Mouse (Mus musculus): Measurements from ENCODE around the gene 2310034G01Rik. TPM values are rescaled to one million over a fixed set of nuclear protein-coding genes. Genes with fewer than 3 reads are reported as not detected.

Gene 2310034G01Rik
- polyA plus RNA-seq, 1 experiment from 2014 or later: 0.46 TPM

DNA sequence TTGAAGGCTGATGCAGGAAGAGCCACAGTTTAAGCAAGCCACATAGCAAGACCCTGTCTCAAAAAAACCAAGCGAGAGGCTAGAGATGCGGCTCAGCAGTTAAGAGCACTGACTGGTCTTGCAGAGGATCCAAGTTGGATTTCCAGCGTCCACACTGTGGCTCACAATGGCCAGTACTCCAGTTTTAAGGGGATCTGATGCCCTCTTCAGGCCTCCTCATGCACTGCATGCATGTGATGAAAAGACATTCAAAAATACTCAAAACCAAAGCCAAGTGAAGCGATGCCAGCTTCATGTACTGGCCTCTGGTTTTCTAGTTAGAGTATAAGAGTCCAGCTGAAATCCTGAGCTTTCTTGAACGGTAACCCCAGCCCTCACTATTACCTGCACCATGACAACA is 39.8 kb upstream of the 2310034G01Rik start:
- no peak for ATAC-seq (ENCODE audit: insufficient read depth)
- Histone ChIP-seq H3K4me3 (replicated peaks) (no peak overlapping the region), H3K9ac (no peak overlapping the region), H3K36me3 (replicated peaks) (peaks cover 46% of the 10 kb centered on the region), H3K27ac (replicated peaks) (no peak overlapping the region), H3K27me3 (no peaks in the 10 kb centered on the region), H3K9me3 (replicated peaks) (no peaks in the 10 kb centered on the region), H3K4me2 (no peak overlapping the region), H3K4me1 (replicated peaks) (peaks cover 24% of the 10 kb centered on the region)
- WGBS (ENCODE audit: insufficient replicate concordance): 87% methylated on average over 5 of the region's 5 CpGs

DNA sequence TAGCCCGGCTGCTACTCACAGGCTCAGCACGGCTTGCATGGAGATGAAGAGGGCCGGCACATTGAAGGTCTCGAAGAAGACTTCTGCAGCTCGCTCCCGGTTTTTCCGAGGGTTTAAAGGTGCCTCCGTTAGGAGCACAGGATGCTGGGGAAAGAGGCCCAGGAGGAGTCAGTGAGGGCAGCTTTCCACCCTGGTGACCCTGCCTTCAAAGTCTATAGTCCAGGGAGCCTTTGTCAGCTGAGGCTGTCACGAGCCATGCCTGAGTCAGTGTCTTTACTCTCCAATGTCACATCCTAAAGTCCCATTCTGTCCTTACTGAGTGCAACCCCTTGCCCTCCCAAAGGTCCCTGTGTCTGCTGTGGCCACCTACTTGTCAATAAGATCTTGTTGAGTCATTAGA is 32.2 kb upstream of the 2310034G01Rik start:
- 94% methylated on average over 9 of the region's 9 CpGs for WGBS (ENCODE audit: insufficient replicate concordance)
- Histone ChIP-seq H3K36me3 (replicated peaks) (peaks cover 94% of the 10 kb centered on the region), H3K4me2 (no peak overlapping the region), H3K27ac (replicated peaks) (no peak overlapping the region), H3K4me1 (replicated peaks) (no peaks in the 10 kb centered on the region), H3K9me3 (replicated peaks) (no peaks in the 10 kb centered on the region), H3K9ac (no peak overlapping the region), H3K4me3 (replicated peaks) (no peak overlapping the region), H3K27me3 (no peaks in the 10 kb centered on the region)
- ATAC-seq (ENCODE audit: insufficient read depth): no peak

DNA sequence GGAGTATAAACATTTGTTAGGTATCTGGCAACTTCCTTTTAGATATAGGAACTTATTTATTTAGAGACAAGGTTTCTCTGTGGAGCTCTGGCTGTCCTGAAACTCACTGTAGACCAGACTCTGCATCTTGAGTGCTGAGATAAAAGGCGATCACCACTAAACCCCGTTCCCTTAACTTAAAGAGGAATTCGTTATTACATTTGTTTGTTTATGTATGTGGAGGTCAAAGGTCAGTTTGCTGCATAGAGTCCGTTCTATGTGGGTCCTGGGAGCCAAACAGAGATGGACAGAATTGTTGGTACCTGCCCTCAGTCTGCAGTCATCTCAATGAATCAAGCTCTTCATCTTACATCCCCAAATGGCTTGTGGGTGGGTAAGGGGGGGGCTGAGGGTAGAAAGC is 25.8 kb upstream of the 2310034G01Rik start:
- Histone ChIP-seq H3K4me2 (no peak overlapping the region), H3K36me3 (replicated peaks) (peaks cover 48% of the 10 kb centered on the region), H3K27ac (replicated peaks) (no peak overlapping the region), H3K9ac (no peak overlapping the region), H3K9me3 (replicated peaks) (no peaks in the 10 kb centered on the region), H3K4me3 (replicated peaks) (no peak overlapping the region), H3K4me1 (replicated peaks) (peaks cover 10% of the 10 kb centered on the region), H3K27me3 (no peaks in the 10 kb centered on the region)
- ATAC-seq (ENCODE audit: insufficient read depth): no peak
- WGBS (ENCODE audit: insufficient replicate concordance): 56% methylated on average over 4 of the region's 4 CpGs

DNA sequence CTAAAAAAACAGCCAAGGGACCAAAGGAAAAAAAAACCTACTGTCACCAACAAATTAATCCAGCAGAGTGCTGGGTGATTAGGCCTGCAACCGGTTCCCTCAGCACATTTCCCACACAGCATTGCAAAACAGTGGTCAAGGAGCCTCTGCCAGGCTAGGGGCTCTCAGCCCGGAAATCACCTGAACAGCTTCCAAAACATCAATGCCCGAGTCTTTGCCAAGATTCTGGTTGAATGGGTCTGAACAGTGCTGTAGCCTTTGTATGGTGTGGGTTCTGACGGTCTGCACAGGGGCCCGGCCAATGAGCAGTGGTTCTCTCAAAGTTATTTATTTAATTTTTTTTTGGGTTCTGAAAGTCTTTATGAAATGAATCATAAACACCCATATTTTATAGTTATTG is 25.4 kb upstream of the 2310034G01Rik start:
- WGBS (ENCODE audit: insufficient replicate concordance): 73% methylated on average over 5 of the region's 5 CpGs
- no peak for ATAC-seq (ENCODE audit: insufficient read depth)
- H3K36me3 ChIP-seq (replicated peaks): peaks cover 44% of the 10 kb centered on the region

DNA sequence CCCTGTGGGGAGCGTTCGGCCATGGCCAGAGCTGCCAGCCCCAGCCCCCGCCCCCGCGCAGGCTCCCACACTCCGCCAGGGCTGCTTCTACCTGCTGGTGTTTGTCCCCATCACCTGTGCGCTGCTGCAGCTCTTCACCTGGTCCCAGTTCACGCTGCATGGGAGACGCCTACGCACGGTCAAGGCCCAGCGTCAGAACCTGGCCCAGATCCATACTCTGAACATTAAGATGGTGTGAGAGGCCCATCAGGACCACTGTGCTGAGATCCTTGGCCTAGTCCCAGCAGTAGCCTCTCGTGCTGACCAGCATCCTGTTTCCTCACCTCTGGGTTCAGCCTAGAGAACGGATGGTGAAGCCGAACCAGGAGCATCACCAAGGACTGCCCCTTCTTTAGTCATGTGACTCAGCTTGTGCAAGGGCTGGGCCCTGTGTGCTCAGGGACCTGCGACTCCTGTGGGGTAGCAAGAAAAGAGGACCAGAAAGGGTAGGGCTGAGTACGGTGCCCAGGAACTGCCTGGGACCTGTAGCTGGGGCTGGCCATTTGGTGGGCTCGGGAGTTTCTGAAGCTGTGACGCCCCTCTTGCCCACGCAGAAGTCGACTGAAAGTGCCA is 24.5 kb upstream of the 2310034G01Rik start:
- ATAC-seq (ENCODE audit: insufficient read depth): peak; percentile 32; the same call in 1 of the 2 replicates

More for the DNA sequence above, 25.4 kb upstream of the 2310034G01Rik start:
- no peak overlapping the region for H3K4me2 ChIP-seq
- no peak overlapping the region for H3K4me3 ChIP-seq (replicated peaks)
- H3K27ac ChIP-seq (replicated peaks): no peak overlapping the region
- H3K4me1 ChIP-seq (replicated peaks): peaks cover 10% of the 10 kb centered on the region
- H3K27me3 ChIP-seq: no peaks in the 10 kb centered on the region
- H3K9me3 ChIP-seq (replicated peaks): no peaks in the 10 kb centered on the region
- H3K9ac ChIP-seq: no peak overlapping the region

DNA sequence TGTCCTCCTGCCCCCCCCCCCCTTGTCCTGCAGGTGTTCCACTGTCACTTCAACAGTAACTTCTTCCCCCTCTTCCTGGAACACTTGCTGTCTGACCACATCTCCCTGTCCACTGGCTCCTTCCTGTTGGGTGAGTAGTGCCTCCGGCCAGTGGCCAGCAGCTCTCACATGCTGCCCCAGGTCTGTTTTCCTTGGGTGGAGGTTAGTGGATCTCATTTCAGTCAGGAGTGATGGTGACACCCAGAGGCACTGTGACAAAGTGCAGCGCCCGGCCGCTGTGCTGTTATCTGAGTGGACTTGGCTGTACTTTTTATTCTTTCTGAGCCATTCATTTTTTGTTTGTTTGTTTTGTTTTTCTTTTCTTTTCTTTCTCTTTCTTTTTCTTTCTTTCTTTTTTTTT is 19.1 kb upstream of the 2310034G01Rik start:
- WGBS (ENCODE audit: insufficient replicate concordance): 25% methylated on average over 4 of the region's 4 CpGs
- Histone ChIP-seq H3K4me3 (replicated peaks) (no peak overlapping the region), H3K27ac (replicated peaks) (no peak overlapping the region), H3K27me3 (no peaks in the 10 kb centered on the region), H3K4me1 (replicated peaks) (peaks cover 1% of the 10 kb centered on the region; the same call in 1 of the 2 replicates), H3K9ac (no peak overlapping the region), H3K4me2 (no peak overlapping the region), H3K9me3 (replicated peaks) (no peaks in the 10 kb centered on the region), H3K36me3 (replicated peaks) (peaks cover 9% of the 10 kb centered on the region; the same call in 1 of the 2 replicates)
- no peak for ATAC-seq (ENCODE audit: insufficient read depth)

More for the DNA sequence above, 24.5 kb upstream of the 2310034G01Rik start:
- H3K9ac ChIP-seq: no peak overlapping the region
- H3K27me3 ChIP-seq: no peaks in the 10 kb centered on the region
- H3K27ac ChIP-seq (replicated peaks): no peak overlapping the region
- WGBS (ENCODE audit: insufficient replicate concordance): 80% methylated on average over 21 of the region's 21 CpGs
- no peak overlapping the region for H3K4me3 ChIP-seq (replicated peaks)
- H3K36me3 ChIP-seq (replicated peaks): peaks cover 39% of the 10 kb centered on the region
- no peaks in the 10 kb centered on the region for H3K9me3 ChIP-seq (replicated peaks)
- H3K4me1 ChIP-seq (replicated peaks): peaks cover 10% of the 10 kb centered on the region
- no peak overlapping the region; the same call in 1 of the 2 replicates for H3K4me2 ChIP-seq

DNA sequence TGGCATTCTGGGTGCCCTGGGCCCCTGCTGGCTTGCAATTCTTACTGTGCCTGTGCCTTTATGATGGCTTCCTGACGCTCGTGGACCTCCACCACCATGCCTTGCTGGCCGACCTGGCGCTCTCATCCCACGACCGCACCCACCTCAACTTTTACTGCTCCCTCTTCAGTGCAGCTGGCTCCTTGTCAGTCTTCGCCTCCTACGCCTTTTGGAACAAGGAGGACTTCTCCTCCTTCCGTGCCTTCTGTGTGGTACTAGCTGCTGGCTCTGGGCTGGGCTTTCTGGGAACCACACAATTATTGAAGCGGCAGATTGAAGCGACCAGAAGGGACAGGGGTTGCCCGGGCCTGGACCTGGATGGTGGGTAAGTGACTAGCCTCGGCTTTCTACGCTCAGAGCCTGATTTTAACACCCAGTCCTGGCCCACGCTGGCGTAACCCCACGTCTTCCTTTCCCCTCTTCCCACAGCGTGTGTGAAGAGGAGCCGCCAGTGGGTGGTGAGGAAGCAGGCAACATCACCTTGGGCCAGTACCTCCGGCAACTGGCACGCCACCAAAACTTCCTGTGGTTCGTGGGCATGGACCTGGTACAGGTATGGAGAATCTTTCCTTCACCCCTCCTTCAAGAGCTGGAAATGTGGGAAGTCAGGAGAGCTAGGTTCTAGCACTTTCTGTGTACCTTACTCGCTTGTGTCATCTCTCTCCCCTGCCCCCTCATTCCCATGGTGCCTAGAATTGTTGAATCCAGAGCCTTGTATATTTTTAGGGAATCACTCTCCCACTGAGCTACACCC is 17.9 kb upstream of the 2310034G01Rik start:
- no peaks in the 10 kb centered on the region for H3K9me3 ChIP-seq (replicated peaks)

DNA sequence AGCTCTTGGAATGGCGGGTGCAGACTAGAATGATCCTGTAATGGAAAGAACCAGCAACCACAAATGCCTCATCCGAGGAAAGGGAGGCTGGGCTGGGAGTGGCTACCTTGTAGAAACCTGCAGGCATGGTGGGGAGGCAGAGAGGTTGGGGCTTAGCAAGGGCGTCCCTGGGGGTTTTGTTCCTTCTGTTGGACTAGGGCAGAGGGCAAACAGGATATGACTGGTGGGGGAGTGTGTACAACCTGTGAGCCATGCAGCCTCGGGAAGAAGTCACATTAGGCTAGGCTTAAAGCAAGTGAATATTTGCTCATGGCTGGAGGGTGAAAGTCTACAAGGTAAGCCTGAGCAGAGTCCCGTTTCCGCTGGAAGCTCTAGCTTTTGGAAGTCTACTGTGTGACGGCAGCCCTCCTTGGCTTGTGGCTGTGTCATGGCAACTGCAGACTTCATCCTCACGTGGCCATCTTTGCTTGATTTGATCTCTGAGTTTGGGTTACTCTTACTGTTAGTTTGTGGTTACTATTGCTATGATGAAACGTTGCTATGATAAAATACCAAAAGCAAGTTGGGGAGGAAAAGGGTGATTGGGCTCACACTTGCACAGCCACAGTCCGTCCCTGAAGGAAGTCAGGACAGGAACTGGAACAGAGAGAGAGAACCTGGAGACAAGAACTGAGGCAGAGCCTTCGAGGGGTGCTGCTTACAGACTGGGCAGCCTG is 13.3 kb upstream of the 2310034G01Rik start:
- Histone ChIP-seq H3K4me1 (replicated peaks) (peaks cover 27% of the 10 kb centered on the region), H3K4me3 (replicated peaks) (no peak overlapping the region), H3K9ac (no peak overlapping the region), H3K9me3 (replicated peaks) (no peaks in the 10 kb centered on the region), H3K36me3 (replicated peaks) (0 out of 2 replicates have a peak, but pooled peaks cover 5% of the 10 kb centered on the region), H3K4me2 (no peak overlapping the region; the same call in 1 of the 2 replicates), H3K27ac (replicated peaks) (peak overlapping the region; percentile 38; the same call in 1 of the 2 replicates), H3K27me3 (no peaks in the 10 kb centered on the region)
- WGBS (ENCODE audit: insufficient replicate concordance): 51% methylated on average over 11 of the region's 11 CpGs
- no peak for ATAC-seq (ENCODE audit: insufficient read depth)

More for the DNA sequence above, 17.9 kb upstream of the 2310034G01Rik start:
- Histone ChIP-seq H3K27me3 (no peaks in the 10 kb centered on the region), H3K4me1 (replicated peaks) (peaks cover 10% of the 10 kb centered on the region; the same call in 1 of the 2 replicates), H3K36me3 (replicated peaks) (peaks cover 9% of the 10 kb centered on the region; the same call in 1 of the 2 replicates), H3K4me2 (no peak overlapping the region), H3K9ac (no peak overlapping the region), H3K27ac (replicated peaks) (no peak overlapping the region), H3K4me3 (replicated peaks) (no peak overlapping the region)
- WGBS (ENCODE audit: insufficient replicate concordance): 85% methylated on average over 23 of the region's 23 CpGs
- no peak for ATAC-seq (ENCODE audit: insufficient read depth)

DNA sequence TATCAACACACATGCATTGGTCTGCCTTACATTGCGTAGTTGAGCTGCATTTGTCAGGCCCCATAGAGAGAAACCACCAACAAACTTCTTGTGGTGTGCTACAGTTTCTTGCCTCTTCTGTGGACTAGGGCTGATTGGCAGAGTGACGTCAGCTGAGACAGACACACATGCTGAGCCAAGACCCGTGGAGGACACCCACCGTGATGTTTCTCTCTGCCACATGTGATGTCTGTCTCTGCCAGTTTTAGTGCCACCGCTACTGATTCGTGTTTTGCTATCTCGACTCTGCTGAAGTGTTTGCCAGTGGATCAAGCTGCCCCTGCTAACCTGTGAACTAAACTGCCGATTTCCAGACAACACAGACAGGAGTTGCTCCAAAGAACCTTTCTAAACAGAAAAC is 12.0 kb upstream of the 2310034G01Rik start:
- Histone ChIP-seq H3K9me3 (replicated peaks) (no peaks in the 10 kb centered on the region), H3K4me3 (replicated peaks) (no peak overlapping the region), H3K27me3 (no peaks in the 10 kb centered on the region), H3K4me1 (replicated peaks) (peaks cover 41% of the 10 kb centered on the region), H3K27ac (replicated peaks) (no peak overlapping the region), H3K4me2 (no peak overlapping the region), H3K36me3 (replicated peaks) (no peaks in the 10 kb centered on the region), H3K9ac (no peak overlapping the region)
- 69% methylated on average over 8 of the region's 8 CpGs for WGBS (ENCODE audit: insufficient replicate concordance)
- no peak for ATAC-seq (ENCODE audit: insufficient read depth)

DNA sequence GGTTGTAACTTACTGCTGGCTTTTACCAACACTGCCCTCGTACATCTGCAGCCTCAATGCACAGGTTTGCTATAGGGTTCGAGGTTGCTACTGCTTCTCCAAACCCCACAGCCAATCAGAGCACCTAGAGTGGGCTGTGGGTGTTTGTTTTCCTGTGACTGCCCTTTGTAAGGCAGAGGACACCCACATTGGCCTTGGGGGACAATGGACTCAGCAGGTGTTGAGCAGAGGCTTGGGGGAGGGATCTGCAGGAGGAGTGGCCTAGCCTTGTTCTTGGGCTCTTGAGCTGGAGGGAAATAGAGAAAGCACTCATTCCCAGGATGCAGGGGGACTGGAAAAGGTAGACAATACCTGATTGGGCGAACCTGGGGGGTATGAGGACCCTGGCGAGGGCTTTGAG is 8.3 kb upstream of the 2310034G01Rik start:
- Histone ChIP-seq H3K27me3 (no peaks in the 10 kb centered on the region), H3K4me2 (peak overlapping the region; percentile 98), H3K9ac (peak overlapping the region; percentile 71), H3K4me1 (replicated peaks) (peaks cover 48% of the 10 kb centered on the region), H3K9me3 (replicated peaks) (no peaks in the 10 kb centered on the region), H3K4me3 (replicated peaks) (peak overlapping the region; percentile 70), H3K36me3 (replicated peaks) (no peaks in the 10 kb centered on the region), H3K27ac (replicated peaks) (peak overlapping the region; percentile 65)
- WGBS (ENCODE audit: insufficient replicate concordance): 22% methylated on average over 4 of the region's 4 CpGs
- ATAC-seq (ENCODE audit: insufficient read depth): no peak
